Mouse (Mus musculus) naive thymus-derived CD4-positive, alpha-beta T cell, adult 2 months (primary cell): ENCODE measurements at regions not wholly inside any gene's neighbourhood (a gene's known extent, or its start where the extent isn't known, plus 50 kb on each side); places are given as distances from the start of the nearest gene placed in this dataset.

Source experiments
- DNase-seq: peaks from one replicate; pipeline ENCODE4 v3.0.0-alpha.2; 2011; ENCODE audit warnings: low read depth

- no peak for DNase-seq
Measured at GRCm38 (mm10) chr14:72942571-72942970, 106.3 kb downstream of the Cysltr2 start.

GRCm38 (mm10) chr14:72939067-72939393, 109.9 kb downstream of the Cysltr2 start:
- no peak for DNase-seq

- no peak for DNase-seq
Measured at GRCm38 (mm10) chr14:72938382-72939066, 110.4 kb downstream of the Cysltr2 start.

GRCm38 (mm10) chr14:72933598-72933997, 115.3 kb downstream of the Cysltr2 start:
- DNase-seq = no peak

- no peak for DNase-seq
Measured at GRCm38 (mm10) chr14:72932296-72932695, 116.6 kb downstream of the Cysltr2 start.

GRCm38 (mm10) chr14:72901171-72901926, 147.6 kb downstream of the Cysltr2 start:
- DNase-seq = no peak

- no peak for DNase-seq
Measured at GRCm38 (mm10) chr14:72899630-72900029, 149.3 kb downstream of the Cysltr2 start.

GRCm38 (mm10) chr14:72892316-72892715, 156.6 kb downstream of the Cysltr2 start:
- DNase-seq = no peak

- DNase-seq = no peak
Measured at GRCm38 (mm10) chr14:72889663-72890062, 159.3 kb downstream of the Cysltr2 start.

GRCm38 (mm10) chr14:72887470-72888071, 161.3 kb downstream of the Cysltr2 start:
- DNase-seq = peak; percentile 9

GRCm38 (mm10) chr14:72886935-72887369, 162.0 kb downstream of the Cysltr2 start:
- no peak for DNase-seq

- no peak for DNase-seq
Measured at GRCm38 (mm10) chr14:72885824-72886223, 163.1 kb downstream of the Cysltr2 start.

- DNase-seq = no peak
Measured at GRCm38 (mm10) chr14:72884561-72884960, 164.4 kb downstream of the Cysltr2 start.

GRCm38 (mm10) chr14:72877132-72877531, 167.3 kb upstream of the Fndc3a start:
- no peak for DNase-seq

GRCm38 (mm10) chr14:72873494-72873893, 163.7 kb upstream of the Fndc3a start:
- DNase-seq = no peak

- DNase-seq = no peak
Measured at GRCm38 (mm10) chr14:72869188-72869749, 159.5 kb upstream of the Fndc3a start.

GRCm38 (mm10) chr14:72866896-72867295, 157.1 kb upstream of the Fndc3a start:
- DNase-seq = no peak

GRCm38 (mm10) chr14:72865531-72865930, 155.7 kb upstream of the Fndc3a start:
- no peak for DNase-seq

- no peak for DNase-seq
Measured at GRCm38 (mm10) chr14:72864792-72865191, 155.0 kb upstream of the Fndc3a start.

- no peak for DNase-seq
Measured at GRCm38 (mm10) chr14:72864130-72864529, 154.3 kb upstream of the Fndc3a start.

GRCm38 (mm10) chr14:72862806-72863526, 153.2 kb upstream of the Fndc3a start:
- no peak for DNase-seq

GRCm38 (mm10) chr14:72854226-72854625, 144.4 kb upstream of the Fndc3a start:
- no peak for DNase-seq
